Mouse (Mus musculus) ES-Bruce4 (cell line): Measurements from ENCODE around the gene Ptprj. TPM values are rescaled to one million over a fixed set of nuclear protein-coding genes. Genes with fewer than 3 reads are reported as not detected.

Experiments
- H3K27ac ChIP-seq: 2 replicates; pipeline ENCODE4 v1.5.1; 2012; ENCODE audit warnings: low read length, inconsistent platforms; ENCODE audit not compliant: insufficient read depth
- H3K27me3 ChIP-seq: 2 replicates; pipeline ENCODE4 v1.6.1; 2012; ENCODE audit warnings: mild to moderate bottlenecking, low read length, inconsistent platforms; ENCODE audit not compliant: control insufficient read depth, poor library complexity, insufficient read depth, severe bottlenecking
- H3K36me3 ChIP-seq: 2 replicates; pipeline ENCODE4 v1.6.1; 2012; ENCODE audit warnings: inconsistent platforms, mild to moderate bottlenecking, low read length, moderate library complexity; ENCODE audit not compliant: control insufficient read depth, poor library complexity, insufficient read depth, severe bottlenecking
- H3K4me1 ChIP-seq: one replicate; pipeline ENCODE4 v1.8.1; 2011; ENCODE audit warnings: low read length; ENCODE audit not compliant: control insufficient read depth, insufficient read depth
- H3K4me3 ChIP-seq: 2 replicates; pipeline ENCODE4 v1.5.1; 2011; ENCODE audit warnings: low read depth, mild to moderate bottlenecking, low read length
- H3K9ac ChIP-seq: 2 replicates; pipeline ENCODE4 v1.6.1; 2012; ENCODE audit warnings: low read depth, mild to moderate bottlenecking, inconsistent platforms; ENCODE audit not compliant: poor library complexity, severe bottlenecking
- H3K9me3 ChIP-seq: replicated peaks from 2 replicates; pipeline ENCODE4 v1.6.1; 2012; ENCODE audit warnings: mild to moderate bottlenecking, low read length, inconsistent platforms; ENCODE audit not compliant: control insufficient read depth, poor library complexity, insufficient read depth, severe bottlenecking
- CTCF ChIP-seq: IDR thresholded peaks from one replicate; pipeline ENCODE4 v1.8.1; 2011; ENCODE audit warnings: low read depth, low read length
- EP300 ChIP-seq: IDR thresholded peaks from 2 replicates; pipeline ENCODE4 v1.6.1; 2011; ENCODE audit warnings: low read depth, low read length; ENCODE audit not compliant: insufficient read depth
- POLR2A ChIP-seq: IDR thresholded peaks from one replicate; pipeline ENCODE4 v1.8.1; 2011; ENCODE audit warnings: low read length; ENCODE audit not compliant: insufficient read depth
- polyA plus RNA-seq: library from polyadenylated mRNA; stranded (reverse); fragments of >200 nt; gene quantifications from 2 replicates; pipeline ENCODE4 v1.2.4, GENCODE M21; 2011; ENCODE audit warnings: low read depth; ENCODE audit not compliant: missing spikeins, insufficient read depth, insufficient read length

Gene Ptprj
- polyA plus RNA-seq, 1 experiment = 5.5 TPM

DNA sequence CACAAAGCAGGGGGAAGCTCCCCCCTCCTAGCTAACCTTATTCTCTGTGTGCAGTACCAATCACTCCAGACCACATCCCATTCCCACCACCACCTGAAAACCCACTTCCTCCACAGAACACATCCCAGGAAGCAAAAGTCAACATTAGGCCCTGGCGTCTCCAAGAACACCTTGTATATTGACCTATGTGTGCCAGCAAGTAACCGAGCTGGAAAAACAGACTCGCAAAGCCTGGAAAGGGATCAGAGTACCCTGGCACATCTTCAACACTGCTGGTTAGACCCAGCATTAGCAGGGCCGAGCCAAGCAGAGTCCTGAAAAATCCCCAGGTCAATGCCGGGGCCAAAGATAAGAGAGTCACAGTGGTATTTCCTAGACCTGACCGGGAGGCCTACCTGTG is 58.0 kb downstream of the Ptprj start:
- no peak for TF ChIP-seq CTCF
- no peak for TF ChIP-seq EP300
- no peak for TF ChIP-seq POLR2A
- Histone ChIP-seq H3K36me3 (no peaks in the 10 kb centered on the region), H3K4me3 (no peak overlapping the region)

DNA sequence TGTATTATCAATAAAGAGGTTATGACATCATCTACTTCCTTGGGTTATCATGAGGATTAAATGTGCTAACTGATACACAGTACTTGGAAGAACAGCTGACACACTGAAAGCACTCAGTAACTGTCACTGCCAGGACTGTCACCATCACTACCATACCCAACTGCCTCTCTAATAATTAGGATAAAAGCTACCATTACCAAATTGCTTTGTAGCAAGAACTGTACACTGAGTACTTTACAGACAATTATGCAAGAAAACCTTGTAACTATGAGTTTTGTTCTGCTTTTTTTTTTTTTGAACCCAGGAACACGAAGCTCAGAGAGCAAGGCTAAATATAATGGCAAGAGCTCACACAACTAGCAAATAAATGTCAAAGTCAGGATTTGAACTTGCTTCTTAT is 58.5 kb downstream of the Ptprj start:
- H3K27me3 ChIP-seq = no peaks in the 10 kb centered on the region
- no peaks in the 10 kb centered on the region for H3K36me3 ChIP-seq
- H3K4me3 ChIP-seq = no peak overlapping the region
- H3K9me3 ChIP-seq = no peaks in the 10 kb centered on the region
- no peak overlapping the region for H3K9ac ChIP-seq
- H3K27ac ChIP-seq = no peak overlapping the region
- no peaks in the 10 kb centered on the region for H3K4me1 ChIP-seq
- TF ChIP-seq POLR2A (no peak), EP300 (no peak), CTCF (no peak)

More for the DNA sequence above, 58.0 kb downstream of the Ptprj start:
- H3K4me1 ChIP-seq = no peaks in the 10 kb centered on the region
- H3K27ac ChIP-seq = no peak overlapping the region
- H3K27me3 ChIP-seq = no peaks in the 10 kb centered on the region
- H3K9ac ChIP-seq = no peak overlapping the region
- H3K9me3 ChIP-seq = no peaks in the 10 kb centered on the region

DNA sequence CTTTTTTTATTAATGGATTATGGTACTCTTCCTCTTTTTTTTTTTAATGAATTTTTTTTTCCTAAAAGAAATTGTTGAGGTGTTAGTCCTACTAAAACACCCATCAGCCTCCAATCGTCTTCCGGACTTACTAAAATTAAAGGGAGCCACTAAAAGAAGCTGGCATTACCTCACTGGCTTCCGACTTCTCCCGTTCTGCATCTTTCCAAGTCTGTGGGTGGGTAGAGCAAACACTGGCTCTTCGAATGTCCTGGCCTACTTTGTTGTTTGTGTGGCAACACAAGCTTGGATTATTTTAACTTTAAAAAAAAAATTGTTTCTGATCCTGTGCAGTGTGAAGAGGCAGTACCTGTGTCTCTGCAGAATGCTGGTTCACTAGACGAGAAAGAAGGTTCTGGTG is 62.2 kb downstream of the Ptprj start:
- Histone ChIP-seq H3K4me3 (no peak overlapping the region), H3K4me1 (no peaks in the 10 kb centered on the region), H3K27me3 (no peaks in the 10 kb centered on the region), H3K36me3 (no peaks in the 10 kb centered on the region), H3K9me3 (no peaks in the 10 kb centered on the region), H3K9ac (no peak overlapping the region), H3K27ac (no peak overlapping the region)
- TF ChIP-seq EP300 (no peak), CTCF (no peak), POLR2A (no peak)

DNA sequence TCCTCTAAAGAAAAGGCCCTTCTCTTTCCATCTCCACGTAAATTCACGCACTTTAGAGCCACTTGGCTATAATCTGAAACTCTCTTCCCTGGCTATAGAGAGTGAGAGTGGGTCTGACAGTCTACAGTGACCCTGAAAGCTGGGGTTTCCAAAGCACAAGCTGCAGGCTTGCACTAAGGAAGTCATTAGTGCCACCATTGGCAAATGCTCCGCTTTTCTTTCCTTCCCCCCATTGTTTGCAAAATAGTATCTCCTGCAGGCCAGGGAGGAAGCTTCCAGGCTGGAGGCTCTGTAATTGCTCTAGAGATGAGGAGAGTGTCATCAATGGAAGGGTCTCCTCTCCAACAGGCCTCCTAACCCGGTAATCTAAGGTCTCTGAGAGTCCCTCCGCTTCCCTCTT is 65.5 kb downstream of the Ptprj start:
- H3K9ac ChIP-seq = no peak overlapping the region
- TF ChIP-seq CTCF (no peak), POLR2A (no peak), EP300 (no peak)
- H3K27ac ChIP-seq = no peak overlapping the region
- H3K36me3 ChIP-seq = no peaks in the 10 kb centered on the region
- H3K4me1 ChIP-seq = no peaks in the 10 kb centered on the region
- no peaks in the 10 kb centered on the region for H3K27me3 ChIP-seq
- no peaks in the 10 kb centered on the region for H3K9me3 ChIP-seq
- no peak overlapping the region for H3K4me3 ChIP-seq

DNA sequence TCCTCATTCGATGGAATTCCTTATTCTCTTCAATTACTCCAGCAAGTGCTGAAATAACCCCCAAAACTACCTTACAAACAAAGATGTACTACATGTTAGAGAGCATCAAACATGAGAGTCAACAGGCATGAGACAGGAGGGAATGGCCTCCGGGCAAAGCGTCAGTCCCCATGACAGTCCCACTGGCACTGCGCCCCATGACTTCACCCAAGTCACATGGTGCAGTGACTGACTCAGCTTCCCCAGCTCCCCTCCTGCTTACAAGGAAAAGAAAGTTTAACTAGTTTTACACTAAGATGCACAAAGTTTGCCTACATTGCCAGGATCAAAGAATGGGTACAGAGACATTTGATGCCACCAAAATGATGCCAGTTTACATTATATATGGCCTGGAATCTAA is 71.2 kb downstream of the Ptprj start:
- Histone ChIP-seq H3K36me3 (no peaks in the 10 kb centered on the region), H3K4me1 (no peaks in the 10 kb centered on the region), H3K9ac (no peak overlapping the region), H3K4me3 (no peak overlapping the region), H3K9me3 (no peaks in the 10 kb centered on the region), H3K27ac (no peak overlapping the region), H3K27me3 (no peaks in the 10 kb centered on the region)
- TF ChIP-seq POLR2A = no peak
- TF ChIP-seq EP300 = no peak
- no peak for TF ChIP-seq CTCF

DNA sequence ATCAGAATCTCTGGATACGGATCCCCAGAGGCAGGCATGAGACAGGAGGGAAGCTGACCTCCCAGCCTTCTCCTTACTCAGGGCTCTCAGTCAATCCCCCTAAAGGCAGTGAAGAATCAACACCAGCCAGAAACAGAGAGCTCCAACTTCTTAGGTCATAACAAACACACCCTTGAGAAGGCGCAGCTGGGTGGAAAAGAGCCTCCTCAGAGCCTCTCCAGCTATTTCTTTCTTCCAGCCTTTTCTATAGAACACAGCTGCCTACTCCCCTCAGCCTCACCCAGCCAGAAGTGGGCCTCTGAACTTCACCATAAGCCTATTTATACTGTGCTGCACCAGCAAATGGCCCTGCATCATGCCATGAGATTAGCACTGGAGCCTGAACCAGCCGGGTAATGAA is 74.3 kb downstream of the Ptprj start:
- no peaks in the 10 kb centered on the region for H3K9me3 ChIP-seq
- H3K4me1 ChIP-seq = no peaks in the 10 kb centered on the region
- no peaks in the 10 kb centered on the region for H3K27me3 ChIP-seq
- H3K4me3 ChIP-seq = no peak overlapping the region
- no peak for TF ChIP-seq POLR2A
- no peaks in the 10 kb centered on the region for H3K36me3 ChIP-seq
- no peak overlapping the region for H3K27ac ChIP-seq
- no peak overlapping the region for H3K9ac ChIP-seq

DNA sequence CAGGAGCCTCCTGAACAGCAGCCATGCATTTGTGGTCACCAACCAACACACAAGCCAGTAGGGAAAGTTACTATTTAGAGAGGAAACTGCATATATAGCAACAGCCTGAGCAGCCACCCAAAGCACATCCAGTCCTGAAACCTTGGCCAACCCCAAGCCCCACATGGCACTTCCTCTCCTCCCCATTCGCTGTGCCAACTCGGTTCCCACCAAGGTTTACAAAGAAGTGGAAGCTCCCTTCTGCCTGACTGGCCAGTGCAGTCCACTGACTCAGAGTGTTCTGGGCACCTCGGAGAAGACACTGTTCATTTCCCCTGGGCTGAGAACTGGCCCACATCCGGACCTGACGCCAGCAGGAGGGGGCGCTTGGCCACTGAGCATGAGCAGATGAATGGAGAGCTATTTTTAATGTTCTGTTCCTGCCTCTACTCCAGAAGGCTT is 75.7 kb downstream of the Ptprj start:
- H3K9ac ChIP-seq = no peak overlapping the region
- TF ChIP-seq CTCF = no peak
- no peak for TF ChIP-seq EP300
- TF ChIP-seq POLR2A = no peak
- no peak overlapping the region for H3K27ac ChIP-seq
- no peaks in the 10 kb centered on the region for H3K9me3 ChIP-seq
- no peaks in the 10 kb centered on the region for H3K27me3 ChIP-seq
- no peak overlapping the region for H3K4me3 ChIP-seq
- H3K36me3 ChIP-seq = no peaks in the 10 kb centered on the region
- H3K4me1 ChIP-seq = no peaks in the 10 kb centered on the region
